Mouse (Mus musculus) limb, embryonic 14.5 days (tissue): Measurements from ENCODE around the gene Hist1h2bg. TPM values are rescaled to one million over a fixed set of nuclear protein-coding genes. Genes with fewer than 3 reads are reported as not detected.
"Not testable (repeated sequence)": the region's sequence is repeated elsewhere in the genome, so short reads cannot be mapped to it uniquely, and the experiment has no call there.

Experiments used
- ATAC-seq: fragments of 200-750 bp; cut with Nextera tagmentation; 2 replicates; pipeline ENCODE4 v1.8.0; 2017; ENCODE audit warnings: low read depth, moderate number of reproducible peaks, moderate TSS enrichment; ENCODE audit not compliant: low FRiP score
- DNase-seq: peaks from one replicate; pipeline ENCODE4 v3.0.0-alpha.2; 2015; ENCODE audit warnings: low spot score
- H3K27ac ChIP-seq: fragments of 300-500 bp; sonication (generic); replicated peaks from 2 replicates; pipeline ENCODE4 v1.5.1; 2014; ENCODE audit warnings: low read depth, mild to moderate bottlenecking, low read length, moderate library complexity, mixed read lengths
- H3K27me3 ChIP-seq: fragments of 300-500 bp; sonication (generic); 2 replicates; pipeline ENCODE4 v1.6.1; 2014; ENCODE audit warnings: low read length, mixed read lengths; ENCODE audit not compliant: control insufficient read depth, insufficient read depth
- H3K36me3 ChIP-seq: fragments of 300-500 bp; sonication (generic); 2 replicates; pipeline ENCODE4 v1.6.1; 2014; ENCODE audit warnings: mild to moderate bottlenecking, low read length, moderate library complexity, mixed read lengths; ENCODE audit not compliant: control insufficient read depth, insufficient read depth
- H3K4me1 ChIP-seq: fragments of 300-500 bp; sonication (generic); 2 replicates; pipeline ENCODE4 v1.6.1; 2014; ENCODE audit warnings: antibody characterized with exemption, low read length, mixed read lengths; ENCODE audit not compliant: control insufficient read depth, insufficient read depth
- H3K4me2 ChIP-seq: fragments of 300-500 bp; sonication (generic); replicated peaks from 2 replicates; pipeline ENCODE4 v1.6.1; 2014; ENCODE audit warnings: low read depth, mild to moderate bottlenecking, low read length, moderate library complexity; ENCODE audit not compliant: severe bottlenecking
- H3K4me3 ChIP-seq: fragments of 300-500 bp; sonication (generic); replicated peaks from 2 replicates; pipeline ENCODE4 v1.5.1; 2014; ENCODE audit warnings: low read length
- H3K9ac ChIP-seq: fragments of 300-500 bp; sonication (generic); 2 replicates; pipeline ENCODE4 v1.6.1; 2014; ENCODE audit warnings: mild to moderate bottlenecking, low read depth, low read length, moderate library complexity; ENCODE audit not compliant: severe bottlenecking
- H3K9me3 ChIP-seq: fragments of 300-500 bp; sonication (generic); 2 replicates; pipeline ENCODE4 v1.6.1; 2016; ENCODE audit warnings: low read length; ENCODE audit not compliant: control insufficient read depth
- POLR2A ChIP-seq: fragments of 200-500 bp; IDR thresholded peaks from 2 replicates; pipeline ENCODE4 v1.8.0; 2012; ENCODE audit warnings: inconsistent platforms, mild to moderate bottlenecking, moderate library complexity, borderline replicate concordance; ENCODE audit not compliant: insufficient read depth, insufficient read length; ENCODE audit errors: extremely low read depth
- WGBS: fragments of 180-500 bp; shearing (Covaris S2); extraction: QIAGEN DNeasy Blood & Tissue Kit; methylation state at CpG from one replicate; pipeline ENCODE4 v1.1.7; 2014; 5-methylcytosine and 5-hydroxymethylcytosine counted together
- polyA plus RNA-seq, 2 experiments: library from polyadenylated mRNA; depleted of rRNA in 1 of 2; stranded (reverse) in 1 of 2; unstranded in 1 of 2; fragments of >200 nt; fragmentation: Nextera tagmentation in 1 of 2; extraction: Ambion mirVana in 1 of 2; gene quantifications; 2 replicates each; pipeline versions ENCODE4 v1.2.1 to v1.2.3; 2012 to 2014

Hist1h2bg gene
- polyA plus RNA-seq, 2 experiments = 6.9 to 38.9 TPM

DNA sequence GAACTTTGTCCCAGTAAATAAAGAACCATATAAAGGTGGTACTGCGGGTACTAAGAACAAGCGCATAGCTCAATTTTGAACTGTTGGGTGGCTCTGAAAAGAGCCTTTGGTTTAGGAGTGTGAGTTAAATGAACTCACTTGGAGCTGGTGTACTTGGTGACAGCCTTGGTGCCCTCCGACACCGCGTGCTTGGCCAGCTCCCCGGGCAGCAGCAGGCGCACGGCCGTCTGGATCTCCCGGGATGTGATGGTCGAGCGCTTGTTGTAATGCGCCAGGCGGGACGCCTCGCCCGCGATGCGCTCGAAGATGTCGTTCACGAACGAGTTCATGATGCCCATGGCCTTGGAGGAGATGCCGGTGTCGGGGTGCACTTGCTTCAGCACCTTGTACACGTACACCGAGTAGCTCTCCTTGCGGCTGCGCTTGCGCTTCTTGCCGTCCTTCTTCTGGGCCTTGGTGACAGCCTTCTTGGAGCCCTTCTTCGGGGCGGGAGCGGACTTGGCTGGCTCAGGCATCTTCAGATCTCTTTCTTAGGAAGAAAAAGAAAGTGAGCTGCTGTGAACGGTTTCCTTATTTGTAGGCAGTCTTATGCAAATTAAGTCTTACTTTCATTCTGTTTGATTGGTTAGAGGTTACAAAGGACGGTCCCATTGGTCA, 14.4 kb downstream of the Hist1h2bg start:
- peak; percentile 85 for ATAC-seq
- DNase-seq = peak; percentile 95

DNA sequence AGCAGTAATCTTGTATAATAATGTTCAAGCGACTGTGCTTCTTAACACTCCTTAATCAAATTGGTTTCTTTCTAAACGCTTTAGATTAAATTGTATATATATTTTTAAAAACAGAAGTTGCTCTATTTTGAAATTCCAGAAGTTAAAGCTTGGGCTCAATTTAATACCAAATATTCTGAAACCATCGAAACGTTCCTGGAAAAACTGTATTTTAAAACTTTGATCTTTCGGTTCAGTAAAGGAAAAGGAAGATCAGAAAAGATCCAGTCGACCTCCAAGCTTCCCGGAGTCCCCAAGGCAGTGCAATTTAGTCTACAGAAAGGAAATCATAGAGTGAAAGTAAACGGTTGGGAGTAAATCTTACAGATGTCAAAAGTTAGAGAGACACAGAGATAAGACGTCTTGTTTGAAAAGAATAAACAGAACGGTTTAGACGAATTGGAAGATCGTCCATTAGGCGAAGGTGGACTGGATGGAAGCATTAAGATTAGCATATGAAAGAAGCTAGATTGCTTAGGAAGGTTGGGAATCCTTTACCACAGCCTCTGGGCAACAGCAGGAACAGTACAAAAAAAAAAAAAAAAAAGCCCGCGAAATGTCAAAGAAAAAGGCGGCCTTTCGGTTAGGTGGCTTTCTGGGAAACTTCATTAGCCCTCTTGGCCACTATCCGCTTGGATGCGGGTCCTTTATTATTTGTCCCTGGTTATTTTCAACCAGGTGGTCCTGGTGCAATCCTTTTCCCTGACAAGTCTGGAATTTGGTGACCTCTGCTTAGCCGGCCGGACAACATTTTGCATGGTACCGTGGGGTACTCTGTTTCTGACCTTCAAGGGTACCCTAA, 15.1 kb downstream of the Hist1h2bg start:
- peaks cover 21% of the 10 kb centered on the region for H3K4me1 ChIP-seq
- DNase-seq (no peak), ATAC-seq (no peak)
- no peaks in the 10 kb centered on the region for H3K36me3 ChIP-seq
- peak overlapping the region; percentile 50 for H3K9ac ChIP-seq
- TF ChIP-seq POLR2A = no peak
- H3K27me3 ChIP-seq = no peaks in the 10 kb centered on the region
- peak overlapping the region; percentile 80 for H3K4me2 ChIP-seq
- no peaks in the 10 kb centered on the region for H3K9me3 ChIP-seq
- H3K4me3 ChIP-seq = peak overlapping the region; percentile 45
- WGBS = 1% methylated on average over 20 of the region's 22 CpGs
- peak overlapping the region; percentile 94 for H3K27ac ChIP-seq

More for the DNA sequence above, 14.4 kb downstream of the Hist1h2bg start:
- H3K9ac ChIP-seq = peak overlapping the region; percentile 67
- peak; percentile 96; the same call in 1 of the 2 replicates for TF ChIP-seq POLR2A
- peak overlapping the region; percentile 80 for H3K4me2 ChIP-seq
- not testable (repeated sequence) for H3K27me3 ChIP-seq, H3K9me3 ChIP-seq, H3K36me3 ChIP-seq
- H3K4me1 ChIP-seq = peaks cover 25% of the 10 kb centered on the region
- peak overlapping the region; percentile 94 for H3K27ac ChIP-seq
- WGBS = under 1% methylated on average over 22 of the region's 36 CpGs
- H3K4me3 ChIP-seq = peak overlapping the region; percentile 45

DNA sequence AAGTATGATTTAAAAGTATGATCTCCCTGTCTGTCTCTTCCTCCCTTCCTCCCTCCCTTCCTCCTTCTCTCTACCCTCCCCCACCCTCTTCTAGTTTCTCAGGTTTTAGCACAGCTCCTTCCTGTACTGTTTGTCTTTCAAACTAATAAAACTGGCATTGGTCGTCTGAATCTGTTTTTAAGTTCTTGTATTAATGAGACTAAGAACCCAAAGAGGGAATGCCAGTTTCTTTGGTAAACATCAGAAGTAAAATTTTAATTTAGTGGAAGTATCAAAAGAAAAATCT, 15.7 kb downstream of the Hist1h2bg start:
- Histone ChIP-seq H3K27me3 (no peaks in the 10 kb centered on the region), H3K4me2 (peak overlapping the region; percentile 80), H3K27ac (peak overlapping the region; percentile 90), H3K9me3 (no peaks in the 10 kb centered on the region), H3K4me1 (peaks cover 20% of the 10 kb centered on the region), H3K9ac (peak overlapping the region; percentile 50), H3K36me3 (no peaks in the 10 kb centered on the region), H3K4me3 (peak overlapping the region; percentile 45)
- no peak for DNase-seq
- no peak for ATAC-seq
- 0% methylated on average over 1 of the region's 1 CpGs for WGBS
- no peak for TF ChIP-seq POLR2A

DNA sequence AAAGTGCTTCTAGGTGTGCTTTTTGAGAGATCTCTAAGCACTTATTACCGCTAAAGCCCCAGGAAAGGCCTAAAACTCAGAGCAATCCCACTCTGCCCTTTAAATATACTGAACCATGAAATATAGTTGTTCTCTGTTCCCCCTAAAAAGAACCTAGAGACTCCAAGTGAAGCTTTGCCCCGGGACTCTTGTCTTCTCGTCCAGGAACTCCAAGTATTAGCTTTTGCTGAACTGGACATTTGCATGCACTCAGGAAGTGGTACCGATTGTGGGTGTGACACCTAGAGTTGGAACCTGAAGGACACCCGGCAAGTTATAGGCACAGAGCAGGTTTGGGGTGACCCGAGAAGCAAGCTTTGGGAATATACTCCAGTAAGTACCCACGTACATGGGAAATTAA, 20.0 kb downstream of the Hist1h2bg start:
- Histone ChIP-seq H3K9me3 (no peaks in the 10 kb centered on the region), H3K4me3 (no peak overlapping the region), H3K4me2 (no peak overlapping the region), H3K9ac (no peak overlapping the region), H3K36me3 (no peaks in the 10 kb centered on the region), H3K27me3 (no peaks in the 10 kb centered on the region), H3K4me1 (peaks cover 16% of the 10 kb centered on the region), H3K27ac (no peak overlapping the region)
- WGBS = 93% methylated on average over 7 of the region's 7 CpGs
- DNase-seq (no peak), ATAC-seq (no peak)
- TF ChIP-seq POLR2A = no peak

DNA sequence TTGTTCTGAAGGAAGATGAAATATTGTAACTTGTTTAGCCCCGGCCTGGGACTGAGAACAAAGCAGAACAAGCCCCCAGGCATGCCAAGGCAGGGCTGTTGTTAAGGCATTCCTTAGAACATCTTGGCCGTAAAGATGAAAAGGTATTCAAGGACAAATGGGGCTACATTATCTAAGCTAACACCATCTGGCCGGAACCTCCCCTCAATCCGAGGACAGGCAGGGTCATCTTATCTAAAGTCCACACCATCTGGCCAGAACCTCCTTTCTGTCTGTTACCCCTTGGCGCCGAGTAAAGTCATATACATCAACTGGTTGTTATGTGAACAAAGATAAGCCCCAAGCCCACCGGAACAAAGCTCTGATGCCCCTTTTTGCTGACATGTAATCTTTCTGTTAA, 20.7 kb downstream of the Hist1h2bg start:
- DNase-seq, ATAC-seq, H3K27ac ChIP-seq, H3K36me3 ChIP-seq, H3K9me3 ChIP-seq, H3K4me3 ChIP-seq, H3K4me2 ChIP-seq, H3K27me3 ChIP-seq, H3K9ac ChIP-seq: not testable (repeated sequence)
- H3K4me1 ChIP-seq = peaks cover 11% of the 10 kb centered on the region
- 80% methylated on average over 6 of the region's 7 CpGs for WGBS
